Mouse (Mus musculus) olfactory bulb, adult 2 months (tissue): ENCODE measurements around the gene Trpm8. TPM values are rescaled to one million over a fixed set of nuclear protein-coding genes. Genes with fewer than 3 reads are reported as not detected.

Experiments used
- H3K27ac ChIP-seq: fragments of 200-500 bp; 2 replicates; pipeline ENCODE4 v1.5.1; 2012; ENCODE audit warnings: low read depth, low read length; ENCODE audit not compliant: insufficient read depth
- H3K4me1 ChIP-seq: fragments of 200-500 bp; 2 replicates; pipeline ENCODE4 v1.6.1; 2012; ENCODE audit warnings: low read length; ENCODE audit not compliant: control insufficient read depth, insufficient read depth
- H3K4me3 ChIP-seq: fragments of 200-500 bp; 2 replicates; pipeline ENCODE4 v1.5.1; 2012; ENCODE audit warnings: mild to moderate bottlenecking, low read depth, low read length, moderate library complexity; ENCODE audit not compliant: insufficient read depth
- CTCF ChIP-seq: fragments of 200-500 bp; IDR thresholded peaks from 2 replicates; pipeline ENCODE4 v1.5.1; 2012; ENCODE audit warnings: low read depth, mild to moderate bottlenecking, low read length, moderate library complexity; ENCODE audit not compliant: insufficient read depth
- POLR2A ChIP-seq: fragments of 200-500 bp; IDR thresholded peaks from 2 replicates; pipeline ENCODE4 v1.6.1; 2012; ENCODE audit warnings: mild to moderate bottlenecking, low read depth, low read length, moderate library complexity; ENCODE audit not compliant: insufficient read depth
- WGBS: fragments of 180-500 bp; shearing (Covaris S2); methylation state at CpG from one replicate; pipeline ENCODE4 v1.1.7; 2018; 5-methylcytosine and 5-hydroxymethylcytosine counted together
- polyA plus RNA-seq: library from polyadenylated mRNA; stranded (reverse); fragments of >200 nt; gene quantifications from 2 replicates; pipeline ENCODE4 v1.2.4, GENCODE M21; 2012; ENCODE audit warnings: low replicate concordance; ENCODE audit not compliant: missing spikeins, insufficient read depth, insufficient read length

The Trpm8 gene
- polyA plus RNA-seq, 1 experiment: not detected

GRCm38 (mm10) chr1:88289152-88289551 lies 11.7 kb downstream of the Trpm8 start:
- H3K4me1 ChIP-seq: no peaks in the 10 kb centered on the region
- 49% methylated on average over 2 of the region's 2 CpGs for WGBS
- no peak overlapping the region for H3K4me3 ChIP-seq
- no peak overlapping the region for H3K27ac ChIP-seq
- no peak for TF ChIP-seq POLR2A
- TF ChIP-seq CTCF: no peak

- no peak overlapping the region for H3K4me3 ChIP-seq
- no peaks in the 10 kb centered on the region for H3K4me1 ChIP-seq
- no peak for TF ChIP-seq POLR2A
- no peak for TF ChIP-seq CTCF
- WGBS: 40% methylated on average over 4 of the region's 4 CpGs
- H3K27ac ChIP-seq: no peak overlapping the region
These were observed 12.5 kb downstream of the Trpm8 start for GRCm38 (mm10) chr1:88289917-88290316.

- no peaks in the 10 kb centered on the region for H3K4me1 ChIP-seq
- TF ChIP-seq CTCF: no peak
- no peak for TF ChIP-seq POLR2A
- H3K4me3 ChIP-seq: no peak overlapping the region
- WGBS: 67% methylated on average over 1 of the region's 1 CpGs
- H3K27ac ChIP-seq: no peak overlapping the region
These were observed 13.1 kb downstream of the Trpm8 start for GRCm38 (mm10) chr1:88290511-88290910.

GRCm38 (mm10) chr1:88291409-88292005 lies 14.0 kb downstream of the Trpm8 start:
- 65% methylated on average over 3 of the region's 3 CpGs for WGBS

GRCm38 (mm10) chr1:88292057-88292456 lies 14.6 kb downstream of the Trpm8 start:
- TF ChIP-seq CTCF: no peak
- TF ChIP-seq POLR2A: no peak
- WGBS: 55% methylated on average over 2 of the region's 2 CpGs
- no peak overlapping the region for H3K27ac ChIP-seq
- H3K4me1 ChIP-seq: no peaks in the 10 kb centered on the region
- H3K4me3 ChIP-seq: no peak overlapping the region

More at GRCm38 (mm10) chr1:88291409-88292005, 14.0 kb downstream of the Trpm8 start:
- Histone ChIP-seq H3K4me3 (no peak overlapping the region), H3K27ac (no peak overlapping the region), H3K4me1 (no peaks in the 10 kb centered on the region)
- TF ChIP-seq POLR2A: no peak
- no peak for TF ChIP-seq CTCF

- no peak overlapping the region for H3K4me3 ChIP-seq
- TF ChIP-seq CTCF (no peak), POLR2A (no peak)
- no peaks in the 10 kb centered on the region for H3K4me1 ChIP-seq
- no peak overlapping the region for H3K27ac ChIP-seq
- 18% methylated on average over 1 of the region's 1 CpGs for WGBS
These were observed 17.2 kb downstream of the Trpm8 start for GRCm38 (mm10) chr1:88294650-88295049.

GRCm38 (mm10) chr1:88296171-88296920 lies 18.9 kb downstream of the Trpm8 start:
- TF ChIP-seq POLR2A (no peak), CTCF (no peak)
- H3K4me1 ChIP-seq: no peaks in the 10 kb centered on the region
- H3K4me3 ChIP-seq: no peak overlapping the region
- H3K27ac ChIP-seq: no peak overlapping the region
- WGBS: 74% methylated on average over 4 of the region's 4 CpGs

GRCm38 (mm10) chr1:88297480-88298258 lies 20.2 kb downstream of the Trpm8 start:
- WGBS: 65% methylated on average over 7 of the region's 7 CpGs
- no peaks in the 10 kb centered on the region for H3K4me1 ChIP-seq
- H3K27ac ChIP-seq: no peak overlapping the region
- TF ChIP-seq CTCF: no peak
- TF ChIP-seq POLR2A: no peak
- H3K4me3 ChIP-seq: no peak overlapping the region
